Mouse (Mus musculus): ENCODE measurements around the gene Zbtb2. TPM values are rescaled to one million over a fixed set of nuclear protein-coding genes. Genes with fewer than 3 reads are reported as not detected.
A peak's percentile ranks its signal among the peaks of the same experiment; 100 is the strongest.

The Zbtb2 gene
- total and polyA plus RNA-seq, 3 experiments, result 6.1 to 11.4 (median 11.1) TPM

DNA sequence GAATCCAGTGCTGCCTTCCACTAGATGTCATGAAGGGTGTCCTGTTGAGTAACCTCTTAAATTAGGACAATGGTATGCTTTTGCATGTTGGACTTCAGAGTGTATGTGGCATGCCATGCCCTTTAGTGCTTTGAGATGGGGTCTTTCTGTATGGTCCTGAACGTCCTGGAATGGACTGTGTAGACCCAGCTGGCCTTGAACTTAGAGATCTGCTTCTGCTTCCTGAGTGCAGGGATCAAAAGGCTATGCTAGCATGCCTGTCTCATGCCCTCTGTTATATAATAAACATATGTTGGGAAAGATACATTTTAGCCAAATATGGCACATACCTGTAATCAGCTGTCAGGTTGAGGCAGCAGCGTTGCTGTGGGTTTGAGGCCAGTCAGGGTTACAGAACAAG, 2.6 kb upstream of the Zbtb2 start:
- H3K4me1 ChIP-seq (ENCODE audit: control insufficient read depth in 1 of 2, insufficient read depth in 2 of 2), result peaks cover 13 to 42% of the 10 kb centered on the region in 2 experiments
- H3K36me3 ChIP-seq (replicated peaks in 1 of 2; ENCODE audit: control insufficient read depth in 1 of 2, insufficient read depth in 1 of 2, low read length in 1 of 2), result peaks cover 11 to 45% of the 10 kb centered on the region in 2 experiments
- in situ Hi-C loops (cut with MboI; ENCODE audit: low pct_ligation_motif_present, low pct_unique_long_range_greater_than_20kb, low sequenced_read_pairs) (no loop called here), dilution Hi-C loops (cut with MboI; ENCODE audit: extremely low pct_ligation_motif_present, extremely low pct_unique_long_range_greater_than_20kb, low sequenced_read_pairs) (no loop called here)
- H3K27me3 ChIP-seq (replicated peaks), result no peaks in the 10 kb centered on the region
- no peak overlapping the region for H3K9ac ChIP-seq (ENCODE audit: insufficient read depth, low read depth)
- TF ChIP-seq MAFK (IDR thresholded peaks at IDR 0.05; ENCODE audit: insufficient replicate concordance, low read length) (no peak), JUN (IDR thresholded peaks at IDR 0.05; ENCODE audit: insufficient read depth, low read depth, low read length) (no peak), CTCF (conservative IDR thresholded peaks at IDR 0.05 in 1 of 2, IDR thresholded peaks at IDR 0.05 in 1 of 2; ENCODE audit: low read depth in 2 of 2, low read length in 2 of 2) (no peak), ELF1 (IDR thresholded peaks at IDR 0.05; ENCODE audit: low read depth, low read length) (no peak), MYC (IDR thresholded peaks at IDR 0.05; ENCODE audit: low read depth, low read length) (no peak), TBP (conservative IDR thresholded peaks at IDR 0.05; ENCODE audit: low read depth, low read length) (no peak), TCF12 (IDR thresholded peaks at IDR 0.05; ENCODE audit: low read depth, low read length) (no peak), ZNF384 (IDR thresholded peaks at IDR 0.05; ENCODE audit: low read depth, low read length) (no peak), ZMIZ1 (IDR thresholded peaks at IDR 0.05; ENCODE audit: low read depth, low read length) (no peak), MXI1 (IDR thresholded peaks at IDR 0.05; ENCODE audit: low read depth, low read length) (no peak), CHD1 (IDR thresholded peaks at IDR 0.05; ENCODE audit: low read depth, low read length) (no peak), RCOR1 (conservative IDR thresholded peaks at IDR 0.05; ENCODE audit: low read depth, low read length) (no peak), MEF2A (IDR thresholded peaks at IDR 0.05; ENCODE audit: borderline replicate concordance, low read depth, low read length) (no peak), MAX (IDR thresholded peaks at IDR 0.05; ENCODE audit: low read length) (no peak), IRF4 (IDR thresholded peaks at IDR 0.05; ENCODE audit: low read depth, low read length) (no peak), E2F4 (IDR thresholded peaks at IDR 0.05; ENCODE audit: insufficient replicate concordance, low read depth, low read length) (no peak), CHD2 (IDR thresholded peaks at IDR 0.05; ENCODE audit: low read length) (no peak)
- no peak overlapping the region for H3K4me3 ChIP-seq (replicated peaks in 1 of 3; ENCODE audit: low read depth in 2 of 3, low read length in 2 of 3, poor library complexity in 1 of 3)
- no peak for DNase-seq (ENCODE audit: extremely low read depth)
- no peak overlapping the region for H3K27ac ChIP-seq (ENCODE audit: insufficient read depth, low read depth)
- peaks cover 80% of the 10 kb centered on the region for H3K79me2 ChIP-seq (replicated peaks; ENCODE audit: control insufficient read depth, extremely low read depth, insufficient read depth, poor library complexity, severe bottlenecking)
- no peak overlapping the region for H3K4me2 ChIP-seq (ENCODE audit: insufficient read depth, low read depth, poor library complexity, severe bottlenecking)
- H3K9me3 ChIP-seq (replicated peaks; ENCODE audit: low read length), result no peaks in the 10 kb centered on the region

DNA sequence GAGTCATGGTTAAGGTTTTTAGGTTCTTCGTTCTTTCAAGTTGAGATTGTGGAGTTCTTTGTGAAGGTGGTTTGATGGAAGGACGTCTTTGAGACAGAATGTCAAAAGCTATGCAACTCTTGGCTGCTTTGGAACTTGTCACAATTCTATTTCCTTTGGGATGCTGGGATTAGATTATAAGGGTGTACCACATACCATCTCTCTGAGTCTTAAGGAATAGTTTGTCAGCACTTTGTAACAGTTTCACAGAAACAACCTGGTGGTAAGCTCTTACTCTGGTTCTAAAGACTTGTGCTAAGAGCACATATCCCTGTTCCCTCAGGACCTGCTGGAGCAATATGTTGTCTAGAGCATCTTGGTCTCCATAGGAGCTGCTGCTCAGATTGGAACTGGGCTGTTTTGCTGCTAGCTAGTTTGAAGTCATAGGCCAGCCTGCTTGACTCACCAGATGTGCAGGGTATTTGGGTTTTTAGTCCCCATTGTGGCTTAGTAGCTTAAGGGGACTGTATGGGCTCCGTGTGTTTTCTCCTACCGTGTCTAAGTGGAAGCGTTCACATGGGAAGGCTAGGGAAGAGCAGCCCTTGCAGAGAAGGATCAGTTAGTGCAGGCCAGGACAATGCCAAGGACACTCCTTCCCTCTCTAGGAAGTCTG, 1.7 kb upstream of the Zbtb2 start:
- DNase-seq (ENCODE audit: extremely low read depth), result no peak
- Histone ChIP-seq H3K79me2 (replicated peaks; ENCODE audit: control insufficient read depth, extremely low read depth, insufficient read depth, poor library complexity, severe bottlenecking) (peaks cover 73% of the 10 kb centered on the region), H3K4me1 (ENCODE audit: control insufficient read depth in 1 of 2, insufficient read depth in 2 of 2) (peaks cover 13 to 42% of the 10 kb centered on the region in 2 experiments), H3K9me3 (replicated peaks; ENCODE audit: low read length) (no peaks in the 10 kb centered on the region), H3K4me2 (ENCODE audit: insufficient read depth, low read depth, poor library complexity, severe bottlenecking) (peak overlapping the region; percentile 80), H3K9ac (ENCODE audit: insufficient read depth, low read depth) (peak overlapping the region; percentile 98), H3K27me3 (replicated peaks) (no peaks in the 10 kb centered on the region), H3K4me3 (replicated peaks in 1 of 3; ENCODE audit: low read depth in 2 of 3, low read length in 2 of 3, poor library complexity in 1 of 3) (peak overlapping the region; percentile 76 to 97 (median 79)), H3K27ac (ENCODE audit: insufficient read depth, low read depth) (no peak overlapping the region), H3K36me3 (replicated peaks in 1 of 2; ENCODE audit: control insufficient read depth in 1 of 2, insufficient read depth in 1 of 2, low read length in 1 of 2) (peaks cover 8 to 36% of the 10 kb centered on the region in 2 experiments)
- dilution Hi-C loops (cut with MboI; ENCODE audit: extremely low pct_ligation_motif_present, extremely low pct_unique_long_range_greater_than_20kb, low sequenced_read_pairs) (no loop called here), in situ Hi-C loops (cut with MboI; ENCODE audit: low pct_ligation_motif_present, low pct_unique_long_range_greater_than_20kb, low sequenced_read_pairs) (no loop called here)
- TF ChIP-seq RCOR1 (conservative IDR thresholded peaks at IDR 0.05; ENCODE audit: low read depth, low read length), result no peak
- TF ChIP-seq MEF2A (IDR thresholded peaks at IDR 0.05; ENCODE audit: borderline replicate concordance, low read depth, low read length), result no peak
- TF ChIP-seq HCFC1 (IDR thresholded peaks at IDR 0.05; ENCODE audit: low read depth, low read length), result no peak
- no peak for TF ChIP-seq EP300 (IDR thresholded peaks at IDR 0.05; ENCODE audit: low read length)
- no peak for TF ChIP-seq ZMIZ1 (IDR thresholded peaks at IDR 0.05; ENCODE audit: low read depth, low read length)
- no peak for TF ChIP-seq CHD1 (IDR thresholded peaks at IDR 0.05; ENCODE audit: low read depth, low read length)
- no peak for TF ChIP-seq USF2 (conservative IDR thresholded peaks at IDR 0.05; ENCODE audit: low read depth, low read length)
- TF ChIP-seq CHD2 (IDR thresholded peaks at IDR 0.05; ENCODE audit: low read length), result no peak
- no peak for TF ChIP-seq POLR2AphosphoS2 (IDR thresholded peaks at IDR 0.05; ENCODE audit: low read depth, low read length)
- no peak for TF ChIP-seq MAFK (IDR thresholded peaks at IDR 0.05; ENCODE audit: insufficient replicate concordance, low read length)
- TF ChIP-seq NELFE (IDR thresholded peaks at IDR 0.05; ENCODE audit: low read depth, low read length), result no peak
- TF ChIP-seq ETS1 (conservative IDR thresholded peaks at IDR 0.05; ENCODE audit: low read depth, low read length), result no peak
- no peak for TF ChIP-seq NRF1 (IDR thresholded peaks at IDR 0.05; ENCODE audit: low read depth, low read length)
- no peak for TF ChIP-seq SIN3A (IDR thresholded peaks at IDR 0.05; ENCODE audit: low read length)
- no peak for TF ChIP-seq TBP (conservative IDR thresholded peaks at IDR 0.05; ENCODE audit: low read depth, low read length)
- TF ChIP-seq ZNF384 (IDR thresholded peaks at IDR 0.05; ENCODE audit: low read depth, low read length), result no peak
